Mouse (Mus musculus): ENCODE measurements around the gene Prrt3.

Prrt3 gene

DNA sequence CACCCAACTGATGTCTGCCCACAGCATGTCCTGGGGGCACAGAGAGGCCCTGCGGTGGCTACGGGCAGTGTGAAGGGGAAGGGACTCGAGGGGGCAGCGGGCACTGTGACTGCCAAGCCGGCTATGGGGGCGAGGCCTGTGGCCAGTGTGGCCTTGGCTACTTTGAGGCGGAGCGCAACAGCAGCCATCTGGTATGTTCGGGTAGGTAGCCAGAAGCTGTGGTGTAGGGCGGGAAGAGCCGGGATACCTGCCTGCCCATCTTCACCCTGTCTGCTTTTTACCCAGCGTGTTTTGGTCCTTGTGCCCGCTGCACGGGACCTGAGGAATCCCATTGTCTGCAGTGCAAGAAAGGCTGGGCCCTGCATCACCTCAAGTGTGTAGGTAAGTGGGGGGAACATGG lies 12.3 kb downstream of the Prrt3 start:
- no peak for DNase-seq (ENCODE audit: low spot score)

GRCm38 (mm10) chr6:113487125-113487576 lies 14.6 kb downstream of the Prrt3 start:
- peak; percentile 74 for DNase-seq (ENCODE audit: low spot score)

DNA sequence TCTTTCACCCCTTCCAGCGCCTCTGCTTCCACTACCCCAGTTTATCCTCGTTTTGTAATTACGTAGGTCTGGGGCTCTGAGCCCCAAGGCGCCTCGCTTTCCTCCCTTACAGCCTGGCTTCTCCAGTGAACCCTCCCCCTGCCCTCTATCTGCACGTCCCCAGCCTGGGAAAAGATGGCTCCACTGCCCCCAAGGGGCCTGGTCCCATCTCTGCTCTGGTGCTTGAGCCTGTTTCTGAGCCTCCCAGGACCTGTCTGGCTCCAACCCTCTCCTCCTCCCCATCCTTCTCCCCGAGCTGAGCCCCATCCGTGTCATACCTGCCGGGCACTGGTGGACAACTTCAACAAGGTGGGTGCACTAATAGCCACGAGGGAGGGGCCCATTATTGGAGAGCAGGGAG lies 18.0 kb downstream of the Prrt3 start:
- DNase-seq (ENCODE audit: low spot score) = peak; percentile 42

DNA sequence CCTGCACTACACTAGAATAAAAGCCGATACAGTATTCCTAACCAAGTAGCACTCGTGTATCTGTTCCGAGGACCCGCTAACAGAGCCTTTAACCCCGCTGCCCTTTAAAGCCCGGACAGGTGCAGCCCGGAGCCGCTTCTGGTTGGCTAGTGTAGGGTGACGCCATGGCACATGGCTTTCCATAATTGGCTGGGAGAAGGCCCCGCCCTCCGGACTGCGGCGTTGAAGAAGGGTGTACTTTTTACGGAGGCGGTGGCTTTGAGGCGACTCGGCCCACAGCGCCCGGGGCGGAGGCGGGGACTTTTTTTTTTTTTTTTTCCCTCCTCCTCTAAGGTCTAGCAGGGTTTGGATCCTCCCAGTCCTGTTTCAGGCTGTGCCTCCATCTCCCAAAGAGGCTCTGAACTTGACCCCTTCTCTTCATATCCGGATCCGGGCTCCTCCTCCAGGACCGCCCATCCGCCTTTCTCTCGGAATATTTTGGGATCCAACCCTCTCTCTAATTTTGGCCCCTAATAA lies 18.6 kb downstream of the Prrt3 start, which contains the start of gene Creld1:
Gene Creld1, plus strand, starts transcription at position 198 of the 516 bp plus-strand sequence.
- DNase-seq (ENCODE audit: low spot score) = peak; percentile 96

DNA sequence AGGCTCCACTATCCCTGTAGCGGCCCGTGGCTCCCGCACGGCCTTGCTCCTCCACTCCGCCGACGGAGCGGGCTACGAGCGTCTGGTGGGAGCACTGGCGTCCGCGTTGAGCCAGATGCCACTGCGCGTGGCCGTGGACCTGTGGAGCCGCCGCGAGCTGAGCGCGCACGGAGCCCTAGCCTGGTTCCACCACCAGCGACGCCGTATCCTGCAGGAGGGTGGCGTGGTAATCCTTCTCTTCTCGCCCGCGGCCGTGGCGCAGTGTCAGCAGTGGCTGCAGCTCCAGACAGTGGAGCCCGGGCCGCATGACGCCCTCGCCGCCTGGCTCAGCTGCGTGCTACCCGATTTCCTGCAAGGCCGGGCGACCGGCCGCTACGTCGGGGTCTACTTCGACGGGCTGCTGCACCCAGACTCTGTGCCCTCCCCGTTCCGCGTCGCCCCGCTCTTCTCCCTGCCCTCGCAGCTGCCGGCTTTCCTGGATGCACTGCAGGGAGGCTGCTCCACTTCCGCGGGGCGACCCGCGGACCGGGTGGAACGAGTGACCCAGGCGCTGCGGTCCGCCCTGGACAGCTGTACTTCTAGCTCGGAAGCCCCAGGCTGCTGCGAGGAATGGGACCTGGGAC lies 19.1 kb downstream of the Prrt3 start:
- DNase-seq (ENCODE audit: low spot score) = peak; percentile 43

DNA sequence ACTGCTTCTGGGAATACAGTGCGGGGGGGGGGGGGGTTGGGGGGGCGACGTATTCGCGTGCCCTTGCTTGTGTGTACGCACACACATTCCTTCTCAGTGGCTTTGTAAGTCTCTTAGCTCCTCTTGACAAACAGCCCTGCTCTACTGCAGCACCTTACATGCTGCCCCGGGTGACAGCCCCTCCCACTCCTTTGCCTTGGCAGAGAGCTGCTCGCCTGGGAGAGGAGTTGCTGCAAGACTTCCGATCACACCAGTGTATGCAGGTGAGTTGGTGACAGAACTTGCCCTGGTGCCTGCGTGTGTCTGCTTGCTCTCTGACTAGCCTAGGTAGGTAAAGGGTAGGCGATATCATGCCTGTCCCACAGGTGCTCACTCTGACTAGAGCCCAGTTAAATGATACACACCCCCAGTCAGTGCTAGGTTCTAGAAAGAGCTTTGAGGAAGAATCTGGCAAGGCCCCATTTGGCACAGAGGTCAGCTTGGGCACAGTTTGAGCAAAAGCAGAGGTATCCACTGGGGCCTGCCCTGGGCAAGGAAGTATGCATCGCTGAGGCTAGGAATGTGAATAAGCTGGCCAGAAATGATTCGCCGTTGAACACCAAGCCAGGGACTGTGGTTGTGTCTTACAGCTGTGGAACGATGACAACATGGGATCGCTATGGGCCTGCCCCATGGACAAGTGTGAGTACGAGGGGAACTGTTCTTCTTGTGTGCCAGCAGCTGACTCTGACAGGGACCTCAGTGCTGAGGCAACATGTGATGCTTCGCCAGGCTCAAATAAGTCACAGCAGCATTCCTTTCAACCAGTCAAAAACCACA lies 21.0 kb downstream of the Prrt3 start:
- DNase-seq (ENCODE audit: low spot score) = no peak

DNA sequence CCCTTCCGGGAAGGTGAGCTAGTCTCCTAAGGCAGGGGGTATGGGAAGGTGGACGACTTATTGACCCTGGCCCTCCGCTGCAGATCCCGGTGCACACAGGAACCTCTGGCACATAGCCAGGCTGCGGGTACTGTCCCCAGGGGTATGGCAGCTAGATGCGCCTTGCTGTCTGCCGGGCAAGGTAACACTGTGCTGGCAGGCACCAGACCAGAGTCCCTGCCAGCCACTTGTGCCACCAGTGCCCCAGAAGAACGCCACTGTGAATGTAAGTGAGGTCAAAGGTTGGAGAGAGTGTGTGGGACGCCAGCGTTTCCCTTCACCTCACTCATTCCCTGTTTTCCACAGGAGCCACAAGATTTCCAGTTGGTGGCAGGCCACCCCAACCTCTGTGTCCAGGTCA lies 22.8 kb downstream of the Prrt3 start:
- DNase-seq (ENCODE audit: low spot score) = no peak

DNA sequence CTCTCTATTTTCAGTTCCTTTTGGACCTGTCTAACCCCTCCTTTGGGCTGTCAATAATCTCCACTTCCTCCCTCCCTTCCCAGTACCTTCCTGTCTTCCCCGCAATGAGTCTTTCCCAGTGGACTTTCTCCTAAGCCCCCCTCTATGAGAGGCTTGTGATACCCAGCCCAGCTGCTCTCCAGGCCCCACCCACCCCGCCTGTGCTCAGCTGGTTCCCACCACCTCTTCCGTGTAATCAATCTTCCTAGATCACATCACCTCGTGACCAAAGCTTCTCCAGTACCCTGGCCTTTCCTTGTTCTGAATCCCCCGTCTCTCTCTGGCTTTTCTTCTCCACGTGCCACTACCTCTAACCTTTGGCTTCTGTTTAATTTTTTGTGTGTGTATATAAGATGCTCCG lies 24.4 kb downstream of the Prrt3 start:
- no peak for DNase-seq (ENCODE audit: low spot score)

- DNase-seq (ENCODE audit: low spot score) = no peak
Observed at GRCm38 (mm10) chr6:113473715-113474114, 28.0 kb downstream of the Prrt3 start.

GRCm38 (mm10) chr6:113473246-113473645 lies 28.5 kb downstream of the Prrt3 start:
- DNase-seq (ENCODE audit: low spot score) = no peak

GRCm38 (mm10) chr6:113472061-113472460 lies 29.7 kb downstream of the Prrt3 start:
- DNase-seq (ENCODE audit: low spot score) = no peak

GRCm38 (mm10) chr6:113471297-113471936 lies 30.3 kb downstream of the Prrt3 start, which contains the start of gene Il17rc:
Il17rc (plus strand) TSS chr6:113471427.
- DNase-seq (ENCODE audit: low spot score) = no peak

GRCm38 (mm10) chr6:113469432-113469831 lies 32.3 kb downstream of the Prrt3 start:
- peak; percentile 91 for DNase-seq (ENCODE audit: low spot score)

DNA sequence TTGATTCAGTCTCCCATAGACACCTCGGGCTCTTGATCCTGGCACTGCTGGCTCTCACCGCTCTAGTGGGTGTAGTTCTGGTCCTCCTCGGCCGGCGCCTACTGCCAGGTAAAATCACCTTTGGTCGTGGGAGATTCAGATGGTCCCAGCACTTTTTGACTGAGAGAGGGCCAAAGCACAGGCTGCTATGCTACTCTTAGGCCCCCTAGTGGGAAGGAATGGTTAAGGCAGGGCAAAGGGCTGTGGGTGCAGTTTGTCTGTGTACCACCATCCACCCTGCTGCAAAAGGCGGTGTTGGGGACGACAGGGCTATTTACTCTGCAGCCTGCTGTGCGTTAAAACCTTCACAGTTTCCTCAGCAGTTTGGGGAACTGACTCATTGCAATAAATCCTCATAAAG lies 32.7 kb downstream of the Prrt3 start:
- peak; percentile 87 for DNase-seq (ENCODE audit: low spot score)

DNA sequence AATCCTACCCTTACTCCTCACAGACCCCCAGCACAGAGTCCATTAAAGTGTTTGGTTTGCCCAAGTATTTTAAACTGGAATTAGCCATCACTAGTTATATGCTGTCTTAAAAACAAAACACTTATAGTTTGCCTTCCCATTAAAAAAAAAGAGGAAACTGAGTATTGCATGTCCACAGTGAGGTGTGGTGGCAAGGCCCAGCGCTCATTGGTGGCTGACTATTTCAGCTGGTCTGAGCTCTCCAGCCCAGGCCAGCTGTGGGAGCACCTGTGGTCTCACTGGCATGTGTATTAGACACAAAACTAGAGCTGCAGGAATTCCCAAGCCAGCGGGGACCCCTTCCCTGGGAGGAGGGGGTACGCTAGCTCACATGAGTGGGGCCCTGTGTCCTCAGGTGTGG lies 33.2 kb downstream of the Prrt3 start:
- DNase-seq (ENCODE audit: low spot score) = no peak

- DNase-seq (ENCODE audit: low spot score) = peak; percentile 35
Observed at GRCm38 (mm10) chr6:113465602-113466001, 36.1 kb downstream of the Prrt3 start.

DNA sequence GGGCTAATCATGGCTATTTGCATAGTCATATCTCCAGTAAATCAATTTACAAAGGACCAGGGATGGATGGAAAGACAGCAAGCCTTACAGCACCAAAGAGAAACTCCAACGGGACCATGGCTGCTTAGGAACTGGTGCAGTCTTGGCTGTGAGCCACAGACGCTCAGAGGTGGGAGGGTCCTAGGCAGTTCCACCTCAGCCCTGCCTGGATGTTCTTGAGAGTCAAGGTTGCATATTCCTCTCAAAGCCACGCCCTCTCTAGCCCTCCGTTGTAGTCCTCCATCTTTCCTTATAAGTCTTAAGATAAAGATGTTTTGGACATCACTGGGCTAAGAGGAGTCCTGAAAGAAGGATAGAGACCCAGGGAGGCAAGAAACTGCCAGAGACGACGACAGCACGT lies 37.7 kb downstream of the Prrt3 start:
- DNase-seq (ENCODE audit: low spot score) = no peak

DNA sequence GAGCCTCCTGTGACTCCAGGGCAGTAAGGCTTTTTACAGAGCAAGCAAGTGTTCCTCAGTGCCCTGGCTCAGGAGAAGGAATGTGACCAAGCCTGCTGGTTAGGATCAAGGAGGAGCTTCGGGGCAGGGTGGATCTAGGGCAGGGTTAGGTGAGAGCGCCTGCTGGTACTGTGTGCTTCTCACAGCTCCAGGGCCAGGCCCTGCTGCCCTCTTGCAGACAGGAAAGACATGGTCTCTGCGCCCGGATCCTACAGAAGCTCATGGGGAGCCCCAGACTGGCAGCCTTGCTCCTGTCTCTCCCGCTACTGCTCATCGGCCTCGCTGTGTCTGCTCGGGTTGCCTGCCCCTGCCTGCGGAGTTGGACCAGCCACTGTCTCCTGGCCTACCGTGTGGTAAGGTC lies 43.1 kb downstream of the Prrt3 start:
- DNase-seq (ENCODE audit: low spot score) = peak; percentile 29

- DNase-seq (ENCODE audit: low spot score) = no peak
Observed at GRCm38 (mm10) chr6:113457952-113458534, 43.7 kb downstream of the Prrt3 start, which contains the start of gene Il17re. Il17re (plus strand) TSS chr6:113458484.

GRCm38 (mm10) chr6:113455007-113455406 lies 46.7 kb downstream of the Prrt3 start:
- DNase-seq (ENCODE audit: low spot score) = no peak

- DNase-seq (ENCODE audit: low spot score) = no peak
Observed at GRCm38 (mm10) chr6:113451839-113452238, 49.9 kb downstream of the Prrt3 start.

- DNase-seq (ENCODE audit: low spot score) = no peak
Observed at GRCm38 (mm10) chr6:113447639-113448038, 54.1 kb downstream of the Prrt3 start.

Data from embryo, embryonic 10 days (tissue).